Mouse (Mus musculus) CH12.LX (cell line): ENCODE data around the gene Insm1. TPM values are rescaled to one million over a fixed set of nuclear protein-coding genes. Genes with fewer than 3 reads are reported as not detected.

Experiments used
- DNase-seq: peaks from one replicate; pipeline ENCODE4 v3.0.0-alpha.2; 2013; ENCODE audit errors: extremely low read depth
- H3K27ac ChIP-seq: 2 replicates; pipeline ENCODE4 v1.5.1; 2012; ENCODE audit warnings: low read depth, mild to moderate bottlenecking, control low read depth, moderate library complexity; ENCODE audit not compliant: insufficient read depth
- H3K27me3 ChIP-seq: replicated peaks from 2 replicates; pipeline ENCODE3; 2012; ENCODE audit warnings: inconsistent platforms
- H3K36me3 ChIP-seq, 2 experiments: replicated peaks in 1 of 2; 2 replicates each; pipeline versions ENCODE3 to v1.6.1; 2012; ENCODE audit warnings: inconsistent platforms in 1 of 2, low read length in 1 of 2, mild to moderate bottlenecking in 1 of 2, mixed read lengths in 1 of 2, moderate library complexity in 1 of 2; ENCODE audit not compliant: control insufficient read depth in 1 of 2, insufficient read depth in 1 of 2
- H3K4me1 ChIP-seq, 2 experiments: 2 replicates each; pipeline ENCODE4 v1.6.1; 2012; ENCODE audit warnings: inconsistent platforms in 1 of 2, moderate library complexity in 1 of 2; ENCODE audit not compliant: insufficient read depth in 2 of 2, control insufficient read depth in 1 of 2
- H3K4me2 ChIP-seq: 2 replicates; pipeline ENCODE4 v1.6.1; 2012; ENCODE audit warnings: low read depth, mild to moderate bottlenecking, control low read depth; ENCODE audit not compliant: poor library complexity, insufficient read depth, severe bottlenecking
- H3K4me3 ChIP-seq, 3 experiments: fragments of 150-350 bp in 1 of 3; sonication (generic) in 1 of 3; replicated peaks in 1 of 3; 2 replicates each; pipeline versions ENCODE3 to v1.5.1; 2011 to 2012; ENCODE audit warnings: low read depth in 2 of 3, low read length in 2 of 3, mild to moderate bottlenecking in 2 of 3, moderate library complexity in 2 of 3, control low read depth in 1 of 3, improper control_type of control experiment in 1 of 3, inconsistent platforms in 1 of 3, mixed read lengths in 1 of 3; ENCODE audit not compliant: poor library complexity in 1 of 3
- H3K79me2 ChIP-seq: replicated peaks from 2 replicates; pipeline ENCODE4 v1.6.1; 2012; ENCODE audit warnings: mild to moderate bottlenecking, moderate library complexity; ENCODE audit not compliant: control insufficient read depth, poor library complexity, insufficient read depth, severe bottlenecking; ENCODE audit errors: extremely low read depth
- H3K9ac ChIP-seq: 2 replicates; pipeline ENCODE4 v1.6.1; 2012; ENCODE audit warnings: low read depth, mild to moderate bottlenecking, control low read depth, moderate library complexity; ENCODE audit not compliant: insufficient read depth
- H3K9me3 ChIP-seq: replicated peaks from 2 replicates; pipeline ENCODE3; 2012; ENCODE audit warnings: low read length, inconsistent platforms, mixed read lengths
- BHLHE40 ChIP-seq: IDR thresholded peaks from 2 replicates; pipeline ENCODE4 v1.6.1; 2011; ENCODE audit warnings: mild to moderate bottlenecking, low read depth, low read length, improper control_type of control experiment
- CHD1 ChIP-seq: IDR thresholded peaks from 2 replicates; pipeline ENCODE4 v1.6.1; 2012; ENCODE audit warnings: low read depth, low read length, improper control_type of control experiment, inconsistent platforms
- CHD2 ChIP-seq: IDR thresholded peaks from 2 replicates; pipeline ENCODE4 v1.6.1; 2011; ENCODE audit warnings: low read length, improper control_type of control experiment
- CTCF ChIP-seq, 2 experiments: IDR thresholded peaks in 1 of 2; conservative IDR thresholded peaks in 1 of 2; 2 replicates each; pipeline ENCODE4 v1.5.1; 2011 to 2012; ENCODE audit warnings: low read depth in 2 of 2, low read length in 2 of 2, improper control_type of control experiment in 1 of 2, inconsistent platforms in 1 of 2, mild to moderate bottlenecking in 1 of 2, moderate library complexity in 1 of 2
- E2F4 ChIP-seq: IDR thresholded peaks from 2 replicates; pipeline ENCODE4 v1.6.1; 2011; ENCODE audit warnings: low read depth, low read length, improper control_type of control experiment; ENCODE audit not compliant: insufficient replicate concordance
- ELF1 ChIP-seq: IDR thresholded peaks from 2 replicates; pipeline ENCODE4 v1.6.1; 2014; ENCODE audit warnings: low read depth, mild to moderate bottlenecking, inconsistent platforms, low read length, improper control_type of control experiment
- EP300 ChIP-seq: IDR thresholded peaks from 2 replicates; pipeline ENCODE4 v1.6.1; 2011; ENCODE audit warnings: low read length, improper control_type of control experiment
- ETS1 ChIP-seq: conservative IDR thresholded peaks from 2 replicates; pipeline ENCODE4 v1.6.1; 2012; ENCODE audit warnings: low read depth, mild to moderate bottlenecking, inconsistent platforms, low read length, improper control_type of control experiment, moderate library complexity
- GABPA ChIP-seq: IDR thresholded peaks from 2 replicates; pipeline ENCODE4 v1.6.1; 2012; ENCODE audit warnings: low read depth, low read length, improper control_type of control experiment, inconsistent platforms; ENCODE audit not compliant: insufficient replicate concordance
- HCFC1 ChIP-seq: IDR thresholded peaks from 2 replicates; pipeline ENCODE4 v1.6.1; 2012; ENCODE audit warnings: low read depth, mild to moderate bottlenecking, inconsistent platforms, low read length, improper control_type of control experiment
- IRF4 ChIP-seq: IDR thresholded peaks from 2 replicates; pipeline ENCODE4 v1.6.1; 2014; ENCODE audit warnings: low read depth, mild to moderate bottlenecking, inconsistent platforms, low read length, improper control_type of control experiment
- JUN ChIP-seq: IDR thresholded peaks from 2 replicates; pipeline ENCODE4 v1.6.1; 2011; ENCODE audit warnings: low read depth, mild to moderate bottlenecking, low read length, improper control_type of control experiment, moderate library complexity; ENCODE audit not compliant: insufficient read depth
- JUND ChIP-seq: conservative IDR thresholded peaks from 2 replicates; pipeline ENCODE4 v1.6.1; 2011; ENCODE audit warnings: low read depth, low read length, improper control_type of control experiment
- KAT2A ChIP-seq: IDR thresholded peaks from 2 replicates; pipeline ENCODE4 v1.6.1; 2012; ENCODE audit warnings: low read length, improper control_type of control experiment, inconsistent platforms; ENCODE audit not compliant: insufficient replicate concordance
- MAFK ChIP-seq: IDR thresholded peaks from 2 replicates; pipeline ENCODE4 v1.6.1; 2011; ENCODE audit warnings: low read length, improper control_type of control experiment; ENCODE audit not compliant: insufficient replicate concordance
- MAX ChIP-seq: IDR thresholded peaks from 2 replicates; pipeline ENCODE4 v1.6.1; 2011; ENCODE audit warnings: low read length, improper control_type of control experiment
- MAZ ChIP-seq: IDR thresholded peaks from 2 replicates; pipeline ENCODE4 v1.6.1; 2012; ENCODE audit warnings: low read depth, mild to moderate bottlenecking, inconsistent platforms, low read length, improper control_type of control experiment, moderate library complexity
- MEF2A ChIP-seq: IDR thresholded peaks from 2 replicates; pipeline ENCODE4 v1.6.1; 2014; ENCODE audit warnings: low read depth, mild to moderate bottlenecking, inconsistent platforms, low read length, improper control_type of control experiment, borderline replicate concordance
- MXI1 ChIP-seq: IDR thresholded peaks from 2 replicates; pipeline ENCODE4 v1.6.1; 2011; ENCODE audit warnings: mild to moderate bottlenecking, low read depth, low read length, improper control_type of control experiment
- MYC ChIP-seq: IDR thresholded peaks from 2 replicates; pipeline ENCODE4 v1.6.1; 2011; ENCODE audit warnings: low read depth, mild to moderate bottlenecking, improper control_type of control experiment, low read length
- NELFE ChIP-seq: IDR thresholded peaks from 2 replicates; pipeline ENCODE4 v1.6.1; 2011; ENCODE audit warnings: low read depth, low read length, improper control_type of control experiment
- NRF1 ChIP-seq: IDR thresholded peaks from 2 replicates; pipeline ENCODE4 v1.6.1; 2014; ENCODE audit warnings: low read depth, mild to moderate bottlenecking, inconsistent platforms, low read length, improper control_type of control experiment, moderate library complexity
- PAX5 ChIP-seq: IDR thresholded peaks from 2 replicates; pipeline ENCODE4 v1.6.1; 2012; ENCODE audit warnings: low read length, inconsistent platforms, mixed read lengths
- POLR2A ChIP-seq: IDR thresholded peaks from 2 replicates; pipeline ENCODE4 v1.6.1; 2011; ENCODE audit warnings: low read depth, mild to moderate bottlenecking, improper control_type of control experiment, low read length
- POLR2AphosphoS2 ChIP-seq: IDR thresholded peaks from 2 replicates; pipeline ENCODE4 v1.6.1; 2011; ENCODE audit warnings: low read depth, low read length, improper control_type of control experiment
- RAD21 ChIP-seq: IDR thresholded peaks from 2 replicates; pipeline ENCODE4 v1.6.1; 2011; ENCODE audit warnings: low read depth, mild to moderate bottlenecking, low read length, improper control_type of control experiment, moderate library complexity
- RCOR1 ChIP-seq: conservative IDR thresholded peaks from 2 replicates; pipeline ENCODE4 v1.6.1; 2012; ENCODE audit warnings: low read depth, mild to moderate bottlenecking, inconsistent platforms, low read length, improper control_type of control experiment
- SIN3A ChIP-seq: IDR thresholded peaks from 2 replicates; pipeline ENCODE4 v1.6.1; 2012; ENCODE audit warnings: low read length, improper control_type of control experiment, inconsistent platforms
- SMC3 ChIP-seq: IDR thresholded peaks from 2 replicates; pipeline ENCODE4 v1.6.1; 2011; ENCODE audit warnings: low read depth, low read length, improper control_type of control experiment
- TBP ChIP-seq: conservative IDR thresholded peaks from 2 replicates; pipeline ENCODE4 v1.6.1; 2011; ENCODE audit warnings: low read depth, low read length, improper control_type of control experiment
- TCF12 ChIP-seq: IDR thresholded peaks from 2 replicates; pipeline ENCODE4 v1.6.1; 2014; ENCODE audit warnings: low read depth, mild to moderate bottlenecking, inconsistent platforms, low read length, improper control_type of control experiment
- UBTF ChIP-seq: IDR thresholded peaks from 2 replicates; pipeline ENCODE4 v1.6.1; 2012; ENCODE audit warnings: low read depth, mild to moderate bottlenecking, inconsistent platforms, low read length, improper control_type of control experiment, moderate library complexity
- USF1 ChIP-seq: IDR thresholded peaks from 2 replicates; pipeline ENCODE4 v1.6.1; 2014; ENCODE audit warnings: low read depth, mild to moderate bottlenecking, inconsistent platforms, low read length, improper control_type of control experiment
- USF2 ChIP-seq: conservative IDR thresholded peaks from 2 replicates; pipeline ENCODE4 v1.6.1; 2011; ENCODE audit warnings: low read depth, low read length, improper control_type of control experiment
- ZC3H11A ChIP-seq: IDR thresholded peaks from 2 replicates; pipeline ENCODE4 v1.6.1; 2012; ENCODE audit warnings: low read depth, mild to moderate bottlenecking, inconsistent platforms, low read length, improper control_type of control experiment
- ZKSCAN1 ChIP-seq: IDR thresholded peaks from 2 replicates; pipeline ENCODE4 v1.6.1; 2012; ENCODE audit warnings: low read depth, inconsistent platforms, low read length, improper control_type of control experiment, borderline replicate concordance
- ZMIZ1 ChIP-seq: IDR thresholded peaks from 2 replicates; pipeline ENCODE4 v1.6.1; 2012; ENCODE audit warnings: low read depth, mild to moderate bottlenecking, inconsistent platforms, low read length, improper control_type of control experiment
- ZNF384 ChIP-seq: IDR thresholded peaks from 2 replicates; pipeline ENCODE4 v1.6.1; 2012; ENCODE audit warnings: low read depth, low read length, improper control_type of control experiment, inconsistent platforms
- dilution Hi-C: fragments of 300-500 bp; cut with MboI; formaldehyde crosslinking; loops from 2 replicates; pipeline ENCODE4 v1.14.3; 2020; ENCODE audit warnings: low sequenced_read_pairs; ENCODE audit not compliant: extremely low pct_unique_long_range_greater_than_20kb, extremely low pct_ligation_motif_present
- in situ Hi-C: fragments of 300-500 bp; cut with MboI; formaldehyde crosslinking; loops from 3 replicates; pipeline ENCODE4 v1.14.3; 2019; ENCODE audit warnings: low sequenced_read_pairs, low pct_ligation_motif_present, low pct_unique_long_range_greater_than_20kb, mixed read lengths
- polyA plus RNA-seq: library from polyadenylated mRNA; unstranded; fragments of >175 nt; gene quantifications from 2 replicates; pipeline ENCODE4 v1.2.1, GENCODE M21; 2012; ENCODE audit warnings: low read depth; ENCODE audit not compliant: insufficient read length
- total RNA-seq, 2 experiments: library from RNA; depleted of rRNA; stranded (reverse); fragments of 300-350 nt in 1 of 2; fragments of >200 nt in 1 of 2; gene quantifications; 2 replicates each; pipeline ENCODE4 v1.2.3; 2012 to 2014

The Insm1 gene
- total and polyA plus RNA-seq, 3 experiments = not detected

DNA sequence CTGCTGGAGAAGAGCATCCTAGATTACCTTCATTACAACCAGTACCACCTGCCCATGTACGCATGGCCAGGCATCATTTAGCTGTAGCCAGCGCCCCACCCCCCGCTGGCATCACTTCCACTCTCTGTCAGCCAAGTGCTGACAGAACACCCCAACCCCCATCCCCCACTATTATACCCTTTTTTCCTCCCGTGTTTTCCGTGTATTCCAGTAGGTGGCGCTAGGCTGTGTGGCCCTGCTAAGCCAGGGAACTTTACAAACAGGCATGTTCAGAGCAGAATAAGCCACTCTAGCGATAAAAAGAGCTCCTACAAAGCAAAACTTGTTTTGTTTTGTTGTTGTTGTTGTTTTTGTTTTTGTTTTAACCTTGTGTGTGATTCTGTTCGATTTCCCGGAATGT lies 7.0 kb upstream of the Insm1 start:
- Histone ChIP-seq H3K4me2 (peak overlapping the region; percentile 4; the same call in 1 of the 2 replicates), H3K9ac (no peak overlapping the region), H3K27ac (no peak overlapping the region), H3K4me1 (peaks cover 4 to 48% of the 10 kb centered on the region in 2 experiments; a peak in 3 of 4 replicates), H3K4me3 (no peak overlapping the region), H3K79me2 (no peaks in the 10 kb centered on the region), H3K9me3 (peaks cover 9% of the 10 kb centered on the region), H3K27me3 (no peaks in the 10 kb centered on the region), H3K36me3 (no peaks in the 10 kb centered on the region)
- TF ChIP-seq ZMIZ1 (no peak), NELFE (0 out of 2 replicates have a peak, but pooled peaks have one; percentile 40), GABPA (no peak), USF1 (no peak), POLR2AphosphoS2 (no peak), MYC (0 out of 2 replicates have a peak, but pooled peaks have one; percentile 38), IRF4 (peak; percentile 77; the same call in 1 of the 2 replicates), ZNF384 (peak; percentile 67), ZC3H11A (peak; percentile 20), POLR2A (no peak), UBTF (no peak), CHD2 (peak; percentile 95), JUN (no peak; the same call in 1 of the 2 replicates), E2F4 (no peak), MEF2A (0 out of 2 replicates have a peak, but pooled peaks have one; percentile 26), ZKSCAN1 (no peak), MXI1 (no peak), JUND (no peak), RCOR1 (no peak), MAFK (no peak), TBP (0 out of 2 replicates have a peak, but pooled peaks have one; percentile 13), KAT2A (no peak), ELF1 (no peak), SIN3A (no peak), ETS1 (peak; percentile 56), NRF1 (no peak), TCF12 (peak; percentile 58; the same call in 1 of the 2 replicates), CHD1 (no peak), USF2 (no peak), SMC3 (peak; percentile 84), MAZ (no peak), EP300 (no peak; the same call in 1 of the 2 replicates), BHLHE40 (0 out of 2 replicates have a peak, but pooled peaks have one; percentile 50), CTCF (conservative IDR thresholded peaks at IDR 0.05 in 1 of 2, IDR thresholded peaks at IDR 0.05 in 1 of 2; ENCODE audit: low read depth in 2 of 2, low read length in 2 of 2) (peak; percentile 40 to 91), HCFC1 (peak; percentile 34; the same call in 1 of the 2 replicates), RAD21 (peak; percentile 65), PAX5 (no peak), MAX (no peak; the same call in 1 of the 2 replicates)
- DNase-seq = peak; percentile 86
- in situ Hi-C loops (no loop called here), dilution Hi-C loops (no loop called here)
